Mouse (Mus musculus) heart, postnatal 25 days (tissue): ENCODE measurements around the gene Usp44. TPM values are rescaled to one million over a fixed set of nuclear protein-coding genes. Genes with fewer than 3 reads are reported as not detected.
"Not testable (repeated sequence)": the region's sequence is repeated elsewhere in the genome, so short reads cannot be mapped to it uniquely, and the experiment has no call there.

Experiments used
- DNase-seq: peaks from one replicate; pipeline ENCODE4 v3.0.0; 2022; ENCODE audit warnings: low spot score
- intact Hi-C: fragments of 180-260 bp; cut with DNase I; formaldehyde crosslinking; loops from one replicate; pipeline ENCODE4 v1.15.1; 2025
- total RNA-seq, 2 experiments: library from RNA; stranded (reverse); gene quantifications; 2 replicates each; pipeline ENCODE4 v1.2.3; 2021

Usp44 gene
- total RNA-seq, 2 experiments from 2014 or later = not detected

- intact Hi-C loops = no loop called here
- DNase-seq = no peak
Observed at GRCm38 (mm10) chr10:93834394-93834745, 3.0 kb downstream of the Usp44 start.

GRCm38 (mm10) chr10:93835115-93835514, 3.8 kb downstream of the Usp44 start:
- intact Hi-C loops = not testable (repeated sequence)

GRCm38 (mm10) chr10:93846706-93847105, 15.4 kb downstream of the Usp44 start:
- intact Hi-C loops = no loop called here
- DNase-seq = no peak

More at GRCm38 (mm10) chr10:93835115-93835514, 3.8 kb downstream of the Usp44 start:
- not testable (repeated sequence) for DNase-seq

- DNase-seq = no peak
- intact Hi-C loops = no loop called here
Observed at GRCm38 (mm10) chr10:93855126-93855525, 23.8 kb downstream of the Usp44 start.

GRCm38 (mm10) chr10:93856095-93856494, 24.7 kb downstream of the Usp44 start:
- DNase-seq = no peak
- intact Hi-C loops = no loop called here

GRCm38 (mm10) chr10:93868401-93868800, 37.0 kb downstream of the Usp44 start:
- intact Hi-C loops = no loop called here
- DNase-seq = no peak

GRCm38 (mm10) chr10:93868886-93869285, 37.5 kb downstream of the Usp44 start:
- intact Hi-C loops = no loop called here
- no peak for DNase-seq

GRCm38 (mm10) chr10:93876772-93877171, 45.4 kb downstream of the Usp44 start:
- intact Hi-C loops = no loop called here
- no peak for DNase-seq

- DNase-seq = no peak
- intact Hi-C loops = no loop called here
Observed at GRCm38 (mm10) chr10:93878732-93879131, 47.4 kb downstream of the Usp44 start.

GRCm38 (mm10) chr10:93881918-93882317, 50.6 kb downstream of the Usp44 start:
- intact Hi-C loops = no loop called here
- DNase-seq = no peak

GRCm38 (mm10) chr10:93882738-93883364, 51.5 kb downstream of the Usp44 start:
- no peak for DNase-seq
- intact Hi-C loops = no loop called here

GRCm38 (mm10) chr10:93885839-93886477, 54.6 kb downstream of the Usp44 start:
- intact Hi-C loops = loop anchor here (5.0 kb wide), 1 partner anchor 261 kb away; the partner anchor contains the start of gene Nr2c1
- DNase-seq = no peak

GRCm38 (mm10) chr10:93888590-93888934, 57.2 kb downstream of the Usp44 start:
- no peak for DNase-seq
- intact Hi-C loops = loop anchor here (5.0 kb wide), 1 partner anchor 259 kb away; the partner anchor contains the start of gene Nr2c1

- DNase-seq = no peak
- intact Hi-C loops = loop anchor here (5.0 kb wide), 1 partner anchor 258 kb away; the partner anchor contains the start of gene Nr2c1
Observed at GRCm38 (mm10) chr10:93888935-93889578, 57.7 kb downstream of the Usp44 start.

GRCm38 (mm10) chr10:93889579-93889950, 58.2 kb downstream of the Usp44 start:
- intact Hi-C loops = loop anchor here (5.0 kb wide), 1 partner anchor 258 kb away; the partner anchor contains the start of gene Nr2c1
- peak; percentile 65 for DNase-seq

GRCm38 (mm10) chr10:93889976-93890375, 58.6 kb downstream of the Usp44 start:
- DNase-seq = no peak
- intact Hi-C loops = loop anchor here (5.0 kb wide), 1 partner anchor 257 kb away; the partner anchor contains the start of gene Nr2c1

GRCm38 (mm10) chr10:93890565-93890964, 59.2 kb downstream of the Usp44 start:
- no peak for DNase-seq
- intact Hi-C loops = no loop called here

GRCm38 (mm10) chr10:93891031-93891430, 59.7 kb downstream of the Usp44 start:
- no peak for DNase-seq
- intact Hi-C loops = no loop called here

- no peak for DNase-seq
- intact Hi-C loops = no loop called here
Observed at GRCm38 (mm10) chr10:93892551-93892950, 61.2 kb downstream of the Usp44 start.

GRCm38 (mm10) chr10:93897043-93897646, 65.8 kb downstream of the Usp44 start, which contains the start of gene Metap2:
Metap2 (minus strand) TSS chr10:93897093.
- intact Hi-C loops = no loop called here
- DNase-seq = no peak

- DNase-seq = no peak
- intact Hi-C loops = no loop called here
Observed at GRCm38 (mm10) chr10:93899303-93899702, 67.9 kb downstream of the Usp44 start.
